Mouse (Mus musculus) activated CD4-positive, CD25-positive, alpha-beta regulatory T cell, adult 4 months (primary cell): ENCODE measurements around the gene 4930558C23Rik. TPM values are rescaled to one million over a fixed set of nuclear protein-coding genes. Genes with fewer than 3 reads are reported as not detected.
"Not testable (repeated sequence)": the region's sequence is repeated elsewhere in the genome, so short reads cannot be mapped to it uniquely, and the experiment has no call there.

Experiments
- ATAC-seq: one replicate; pipeline ENCODE4 v1.8.0; 2017
- polyA plus RNA-seq, 2 experiments: library from polyadenylated mRNA; unstranded; fragments of 100-300 nt; shearing (Covaris generic); gene quantifications; one replicate each; pipeline ENCODE4 v1.2.1; 2017

4930558C23Rik gene
- polyA plus RNA-seq, 2 experiments from 2014 or later = not detected

- no peak for ATAC-seq
Observed at GRCm38 (mm10) chr3:95370101-95370500, 32.5 kb downstream of the 4930558C23Rik start.

- not testable (repeated sequence) for ATAC-seq
Observed at GRCm38 (mm10) chr3:95360276-95360675, 42.4 kb downstream of the 4930558C23Rik start.

DNA sequence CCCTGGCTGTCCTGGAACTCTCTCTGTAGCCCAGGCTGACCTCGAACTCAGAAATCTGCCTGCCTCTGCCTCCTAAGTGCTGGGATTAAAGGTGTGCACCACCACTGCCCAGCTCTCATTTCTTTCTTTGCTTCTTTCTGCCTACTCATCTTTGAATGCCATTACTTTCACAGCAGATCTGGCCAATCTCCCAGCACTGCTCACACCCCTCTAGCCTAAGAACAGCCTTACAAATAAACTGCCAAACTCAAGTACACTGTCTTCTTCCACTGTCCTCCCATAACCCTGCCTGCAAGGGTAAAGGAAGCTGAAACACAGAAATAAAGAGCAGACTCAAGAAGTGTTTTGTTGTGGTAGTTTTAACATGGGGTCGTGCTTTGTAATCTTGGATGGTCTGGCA lies 44.9 kb downstream of the 4930558C23Rik start:
- no peak for ATAC-seq

DNA sequence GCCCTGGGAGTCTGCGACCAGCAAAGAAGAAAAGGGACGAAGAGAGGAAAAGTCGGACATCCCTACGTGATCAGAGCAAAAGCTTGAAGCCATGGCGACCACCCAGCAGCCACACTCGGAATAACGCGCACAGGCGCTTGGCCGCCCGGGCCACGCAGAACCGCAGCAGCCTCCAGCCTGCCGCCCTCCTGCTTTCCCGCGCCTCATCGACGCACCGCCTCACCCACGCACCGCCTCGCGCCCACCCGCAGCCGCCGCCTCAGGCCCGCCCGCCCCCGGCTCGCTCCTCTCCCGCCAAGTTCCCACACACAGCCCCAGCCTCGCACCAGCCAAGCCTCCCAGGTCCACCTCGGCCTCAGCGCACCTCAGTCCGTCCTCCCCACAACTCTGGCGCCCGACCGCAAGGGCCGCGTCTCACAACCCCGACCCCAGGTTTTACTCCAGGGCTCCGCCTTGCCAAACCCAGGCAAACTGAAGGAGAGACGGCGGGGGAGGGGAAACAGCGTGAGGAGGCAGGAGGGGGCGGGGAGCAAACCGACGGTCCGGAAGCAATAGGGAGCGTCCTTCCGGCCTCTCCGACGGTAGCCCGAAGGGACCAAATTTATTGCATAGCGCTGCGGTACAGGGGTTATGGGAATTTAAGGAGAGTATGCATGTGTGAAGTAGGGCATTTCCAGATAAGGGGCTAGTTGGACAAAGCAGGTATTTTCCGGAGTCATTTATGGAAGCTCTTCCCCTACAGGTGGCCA lies 45.8 kb downstream of the 4930558C23Rik start, which contains the start of gene Setdb1:
TSS of gene Setdb1 (minus strand) at position 502 of the 749 bp plus-strand sequence.
- ATAC-seq = peak; percentile 87

- not testable (repeated sequence) for ATAC-seq
Observed at GRCm38 (mm10) chr3:95355911-95356544, 46.6 kb downstream of the 4930558C23Rik start.

- ATAC-seq = peak; percentile 57
Observed at GRCm38 (mm10) chr3:95349491-95349890, 53.1 kb downstream of the 4930558C23Rik start.

DNA sequence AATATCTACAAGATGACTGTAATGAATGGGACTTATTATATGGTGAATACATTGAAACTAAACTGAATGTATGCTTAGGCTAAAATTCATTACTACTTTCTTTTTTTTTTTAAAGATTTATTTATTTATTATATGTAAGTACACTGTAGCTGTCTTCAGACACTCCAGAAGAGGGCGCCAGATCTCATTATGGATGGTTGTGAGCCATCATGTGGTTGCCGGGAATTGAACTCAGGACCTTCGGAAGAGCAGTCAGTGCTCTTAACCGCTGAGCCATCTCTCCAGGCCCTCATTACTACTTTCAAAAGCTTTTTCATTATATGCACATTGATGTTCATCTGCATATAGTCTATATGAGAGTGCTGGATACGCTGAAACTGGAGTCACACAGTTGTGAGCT lies 54.3 kb downstream of the 4930558C23Rik start:
- not testable (repeated sequence) for ATAC-seq

GRCm38 (mm10) chr3:95346454-95346853 lies 56.2 kb downstream of the 4930558C23Rik start:
- no peak for ATAC-seq

GRCm38 (mm10) chr3:95343356-95344000 lies 59.2 kb downstream of the 4930558C23Rik start:
- not testable (repeated sequence) for ATAC-seq

DNA sequence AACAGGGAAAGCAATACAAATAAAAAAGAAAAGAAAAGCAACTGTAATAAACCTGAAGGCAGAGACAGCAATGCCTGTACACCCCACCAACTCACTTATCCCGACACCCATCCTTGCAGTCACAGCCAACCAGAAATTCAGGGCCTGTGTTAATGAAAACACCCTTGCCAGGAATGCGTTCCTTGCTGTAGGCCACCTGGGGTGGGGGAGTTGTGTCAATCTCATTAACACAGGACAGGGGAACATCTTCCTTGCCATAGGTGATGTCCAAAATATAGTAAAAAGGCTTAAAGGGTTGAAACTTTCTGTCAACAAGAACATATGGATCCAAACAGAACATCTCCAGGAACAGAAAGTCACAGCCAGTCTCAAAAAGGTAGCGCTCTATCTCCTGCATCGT lies 64.4 kb downstream of the 4930558C23Rik start:
- no peak for ATAC-seq

DNA sequence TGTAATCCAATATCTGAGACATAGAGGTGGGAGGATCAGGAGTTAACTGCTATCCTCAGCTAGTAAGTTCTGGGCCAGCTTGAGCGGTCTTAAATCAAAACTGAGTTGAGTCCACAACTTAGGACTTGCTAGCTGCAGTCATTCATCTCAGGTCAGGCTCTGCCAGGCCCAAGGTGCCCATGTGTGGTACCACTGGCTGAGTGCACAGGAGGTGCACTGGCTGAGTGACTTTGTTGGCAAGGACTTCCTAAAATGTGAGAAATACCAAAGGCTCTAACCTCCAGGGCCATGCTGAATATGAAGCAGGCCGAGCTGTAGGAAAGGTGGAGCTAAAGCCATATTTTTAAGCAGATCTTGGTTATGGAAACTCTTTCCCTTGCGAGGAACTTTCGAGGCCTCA lies 65.3 kb downstream of the 4930558C23Rik start:
- no peak for ATAC-seq

Other genes starting within 250 kb of the 4930558C23Rik start
- not detected for gene Sema6c, start 242.4 kb downstream of the 4930558C23Rik start, polyA plus RNA-seq
- gene Gabpb2, start 184.9 kb downstream of the 4930558C23Rik start, polyA plus RNA-seq = 10 to 100 TPM; 31.0 to 34.7 TPM
- 100 to 1,000 TPM; 258 to 260 TPM for gene Cdc42se1, start 174.1 kb downstream of the 4930558C23Rik start, polyA plus RNA-seq
- 10 to 100 TPM; 21.2 to 31.5 TPM for gene Mllt11, start 170.7 kb downstream of the 4930558C23Rik start, polyA plus RNA-seq
- 1 to 10 TPM in 1 of 2 experiments, under 1 TPM in 1; 0.40 to 1.1 TPM for gene Gm128, start 161.2 kb downstream of the 4930558C23Rik start, polyA plus RNA-seq
- gene Bnipl, start 151.6 kb downstream of the 4930558C23Rik start, polyA plus RNA-seq = not detected
- gene Mindy1, start 121.5 kb downstream of the 4930558C23Rik start, polyA plus RNA-seq = 10 to 100 TPM; 19.3 to 21.6 TPM
- gene Prune1, start 120.8 kb downstream of the 4930558C23Rik start, polyA plus RNA-seq = 1 to 10 TPM; 6.3 to 9.7 TPM
- under 1 TPM in 1 of 2 experiments, not detected in 1; 0.83 TPM for gene Anxa9, start 95.7 kb downstream of the 4930558C23Rik start, polyA plus RNA-seq
- 100 to 1,000 TPM; 139 to 172 TPM for gene Cers2, start 88.0 kb downstream of the 4930558C23Rik start, polyA plus RNA-seq
- 10 to 100 TPM; 16.9 to 25.5 TPM for gene Setdb1, start 45.6 kb downstream of the 4930558C23Rik start, polyA plus RNA-seq
- gene Arnt, start 31.5 kb upstream of the 4930558C23Rik start, polyA plus RNA-seq = 10 to 100 TPM; 24.2 to 29.9 TPM
- not detected for gene Ctsk, start 96.4 kb upstream of the 4930558C23Rik start, polyA plus RNA-seq
- gene Ctss, start 123.9 kb upstream of the 4930558C23Rik start, polyA plus RNA-seq = 100 to 1,000 TPM; 365 to 472 TPM
- gene Hormad1, start 156.8 kb upstream of the 4930558C23Rik start, polyA plus RNA-seq = not detected
- 10 to 100 TPM; 28.3 to 34.6 TPM for gene Golph3l, start 186.1 kb upstream of the 4930558C23Rik start, polyA plus RNA-seq
- gene Ensa, start 222.2 kb upstream of the 4930558C23Rik start, polyA plus RNA-seq = 10 to 100 TPM; 67.7 to 82.4 TPM